Mouse (Mus musculus): ENCODE measurements around the gene Cacna1c. TPM values are rescaled to one million over a fixed set of nuclear protein-coding genes. Genes with fewer than 3 reads are reported as not detected.

The Cacna1c gene
- polyA plus RNA-seq, 1 experiment from 2014 or later: 9.8 TPM

- 86% methylated on average over 7 of the region's 7 CpGs for WGBS
- Histone ChIP-seq H3K27ac (ENCODE audit: low read length) (no peak overlapping the region), H3K9ac (replicated peaks; ENCODE audit: low read depth, low read length) (no peak overlapping the region), H3K4me3 (ENCODE audit: low read depth, low read length) (no peak overlapping the region), H3K4me2 (replicated peaks; ENCODE audit: low read depth, low read length) (no peak overlapping the region), H3K36me3 (ENCODE audit: control insufficient read depth, insufficient read depth, low read length) (no peaks in the 10 kb centered on the region), H3K27me3 (ENCODE audit: control insufficient read depth, insufficient read depth, low read length) (no peaks in the 10 kb centered on the region), H3K4me1 (ENCODE audit: control insufficient read depth, insufficient read depth, low read length) (peaks cover 6% of the 10 kb centered on the region; the same call in 1 of the 2 replicates), H3K9me3 (ENCODE audit: control insufficient read depth, low read depth, low read length) (no peaks in the 10 kb centered on the region)
- ATAC-seq (ENCODE audit: insufficient number of reproducible peaks, insufficient read depth, low FRiP score, low read depth): no peak
These were observed 363.2 kb downstream of the Cacna1c start for GRCm38 (mm10) chr6:118833049-118833448.

- Histone ChIP-seq H3K4me3 (ENCODE audit: low read depth, low read length) (no peak overlapping the region), H3K9me3 (ENCODE audit: control insufficient read depth, low read depth, low read length) (no peaks in the 10 kb centered on the region), H3K9ac (replicated peaks; ENCODE audit: low read depth, low read length) (no peak overlapping the region), H3K27me3 (ENCODE audit: control insufficient read depth, insufficient read depth, low read length) (no peaks in the 10 kb centered on the region), H3K27ac (ENCODE audit: low read length) (no peak overlapping the region), H3K4me2 (replicated peaks; ENCODE audit: low read depth, low read length) (no peak overlapping the region), H3K4me1 (ENCODE audit: control insufficient read depth, insufficient read depth, low read length) (peaks cover 10% of the 10 kb centered on the region; the same call in 1 of the 2 replicates), H3K36me3 (ENCODE audit: control insufficient read depth, insufficient read depth, low read length) (no peaks in the 10 kb centered on the region)
- ATAC-seq (ENCODE audit: insufficient number of reproducible peaks, insufficient read depth, low FRiP score, low read depth): no peak
- WGBS: 92% methylated on average over 2 of the region's 2 CpGs
These were observed 363.6 kb downstream of the Cacna1c start for GRCm38 (mm10) chr6:118832616-118833015.

- H3K27me3 ChIP-seq (ENCODE audit: control insufficient read depth, insufficient read depth, low read length): no peaks in the 10 kb centered on the region
- H3K9ac ChIP-seq (replicated peaks; ENCODE audit: low read depth, low read length): no peak overlapping the region
- H3K4me3 ChIP-seq (ENCODE audit: low read depth, low read length): no peak overlapping the region
- H3K36me3 ChIP-seq (ENCODE audit: control insufficient read depth, insufficient read depth, low read length): no peaks in the 10 kb centered on the region
- no peak overlapping the region for H3K27ac ChIP-seq (ENCODE audit: low read length)
- no peak overlapping the region for H3K4me2 ChIP-seq (replicated peaks; ENCODE audit: low read depth, low read length)
- H3K9me3 ChIP-seq (ENCODE audit: control insufficient read depth, low read depth, low read length): no peaks in the 10 kb centered on the region
- WGBS: 80% methylated on average over 5 of the region's 5 CpGs
- ATAC-seq (ENCODE audit: insufficient number of reproducible peaks, insufficient read depth, low FRiP score, low read depth): no peak
- peaks cover 11% of the 10 kb centered on the region; the same call in 1 of the 2 replicates for H3K4me1 ChIP-seq (ENCODE audit: control insufficient read depth, insufficient read depth, low read length)
These were observed 365.4 kb downstream of the Cacna1c start for GRCm38 (mm10) chr6:118830851-118831250.

GRCm38 (mm10) chr6:118828187-118828586 lies 368.0 kb downstream of the Cacna1c start:
- Histone ChIP-seq H3K9ac (replicated peaks; ENCODE audit: low read depth, low read length) (no peak overlapping the region), H3K27ac (ENCODE audit: low read length) (0 out of 2 replicates have a peak overlapping the region, but pooled peaks have one; percentile 35), H3K9me3 (ENCODE audit: control insufficient read depth, low read depth, low read length) (no peaks in the 10 kb centered on the region), H3K36me3 (ENCODE audit: control insufficient read depth, insufficient read depth, low read length) (no peaks in the 10 kb centered on the region), H3K4me3 (ENCODE audit: low read depth, low read length) (no peak overlapping the region), H3K4me2 (replicated peaks; ENCODE audit: low read depth, low read length) (no peak overlapping the region), H3K4me1 (ENCODE audit: control insufficient read depth, insufficient read depth, low read length) (peaks cover 12% of the 10 kb centered on the region; the same call in 1 of the 2 replicates), H3K27me3 (ENCODE audit: control insufficient read depth, insufficient read depth, low read length) (no peaks in the 10 kb centered on the region)
- ATAC-seq (ENCODE audit: insufficient number of reproducible peaks, insufficient read depth, low FRiP score, low read depth): no peak
- WGBS: 43% methylated on average over 4 of the region's 4 CpGs

- 48% methylated on average over 8 of the region's 8 CpGs for WGBS
- H3K4me3 ChIP-seq (ENCODE audit: low read depth, low read length): no peak overlapping the region
- H3K36me3 ChIP-seq (ENCODE audit: control insufficient read depth, insufficient read depth, low read length): no peaks in the 10 kb centered on the region
- H3K27me3 ChIP-seq (ENCODE audit: control insufficient read depth, insufficient read depth, low read length): no peaks in the 10 kb centered on the region
- H3K9ac ChIP-seq (replicated peaks; ENCODE audit: low read depth, low read length): no peak overlapping the region
- no peak overlapping the region for H3K4me2 ChIP-seq (replicated peaks; ENCODE audit: low read depth, low read length)
- peaks cover 12% of the 10 kb centered on the region; the same call in 1 of the 2 replicates for H3K4me1 ChIP-seq (ENCODE audit: control insufficient read depth, insufficient read depth, low read length)
- 0 out of 2 replicates have a peak overlapping the region, but pooled peaks have one; percentile 35 for H3K27ac ChIP-seq (ENCODE audit: low read length)
- H3K9me3 ChIP-seq (ENCODE audit: control insufficient read depth, low read depth, low read length): no peaks in the 10 kb centered on the region
- ATAC-seq (ENCODE audit: insufficient number of reproducible peaks, insufficient read depth, low FRiP score, low read depth): 0 out of 2 replicates have a peak, but pooled peaks have one; percentile 37
These were observed 368.7 kb downstream of the Cacna1c start for GRCm38 (mm10) chr6:118827560-118827959.

GRCm38 (mm10) chr6:118825400-118825871 lies 370.8 kb downstream of the Cacna1c start:
- ATAC-seq (ENCODE audit: insufficient number of reproducible peaks, insufficient read depth, low FRiP score, low read depth): no peak
- H3K4me2 ChIP-seq (replicated peaks; ENCODE audit: low read depth, low read length): no peak overlapping the region
- 50% methylated on average over 6 of the region's 6 CpGs for WGBS
- H3K9me3 ChIP-seq (ENCODE audit: control insufficient read depth, low read depth, low read length): no peaks in the 10 kb centered on the region
- H3K27ac ChIP-seq (ENCODE audit: low read length): 0 out of 2 replicates have a peak overlapping the region, but pooled peaks have one; percentile 11
- H3K36me3 ChIP-seq (ENCODE audit: control insufficient read depth, insufficient read depth, low read length): no peaks in the 10 kb centered on the region
- H3K9ac ChIP-seq (replicated peaks; ENCODE audit: low read depth, low read length): no peak overlapping the region
- no peaks in the 10 kb centered on the region for H3K27me3 ChIP-seq (ENCODE audit: control insufficient read depth, insufficient read depth, low read length)
- H3K4me3 ChIP-seq (ENCODE audit: low read depth, low read length): no peak overlapping the region
- H3K4me1 ChIP-seq (ENCODE audit: control insufficient read depth, insufficient read depth, low read length): peaks cover 12% of the 10 kb centered on the region; the same call in 1 of the 2 replicates

GRCm38 (mm10) chr6:118821536-118821935 lies 374.7 kb downstream of the Cacna1c start:
- Histone ChIP-seq H3K27me3 (ENCODE audit: control insufficient read depth, insufficient read depth, low read length) (no peaks in the 10 kb centered on the region), H3K4me3 (ENCODE audit: low read depth, low read length) (no peak overlapping the region), H3K9ac (replicated peaks; ENCODE audit: low read depth, low read length) (no peak overlapping the region), H3K4me1 (ENCODE audit: control insufficient read depth, insufficient read depth, low read length) (peaks cover 10% of the 10 kb centered on the region; the same call in 1 of the 2 replicates), H3K4me2 (replicated peaks; ENCODE audit: low read depth, low read length) (no peak overlapping the region), H3K36me3 (ENCODE audit: control insufficient read depth, insufficient read depth, low read length) (no peaks in the 10 kb centered on the region), H3K27ac (ENCODE audit: low read length) (no peak overlapping the region), H3K9me3 (ENCODE audit: control insufficient read depth, low read depth, low read length) (no peaks in the 10 kb centered on the region)
- no peak for ATAC-seq (ENCODE audit: insufficient number of reproducible peaks, insufficient read depth, low FRiP score, low read depth)
- 85% methylated on average over 5 of the region's 5 CpGs for WGBS

GRCm38 (mm10) chr6:118819657-118820056 lies 376.6 kb downstream of the Cacna1c start:
- no peak overlapping the region for H3K4me2 ChIP-seq (replicated peaks; ENCODE audit: low read depth, low read length)
- H3K9ac ChIP-seq (replicated peaks; ENCODE audit: low read depth, low read length): no peak overlapping the region
- H3K36me3 ChIP-seq (ENCODE audit: control insufficient read depth, insufficient read depth, low read length): no peaks in the 10 kb centered on the region
- H3K9me3 ChIP-seq (ENCODE audit: control insufficient read depth, low read depth, low read length): no peaks in the 10 kb centered on the region
- no peak for ATAC-seq (ENCODE audit: insufficient number of reproducible peaks, insufficient read depth, low FRiP score, low read depth)
- H3K4me3 ChIP-seq (ENCODE audit: low read depth, low read length): no peak overlapping the region
- 49% methylated on average over 7 of the region's 7 CpGs for WGBS
- no peak overlapping the region for H3K27ac ChIP-seq (ENCODE audit: low read length)
- H3K4me1 ChIP-seq (ENCODE audit: control insufficient read depth, insufficient read depth, low read length): peaks cover 3% of the 10 kb centered on the region; the same call in 1 of the 2 replicates
- no peaks in the 10 kb centered on the region for H3K27me3 ChIP-seq (ENCODE audit: control insufficient read depth, insufficient read depth, low read length)

Data from stomach, embryonic 14.5 days (tissue).